Mouse (Mus musculus): ENCODE data around the gene Cmip. TPM values are rescaled to one million over a fixed set of nuclear protein-coding genes. Genes with fewer than 3 reads are reported as not detected.

Cmip gene
- polyA plus RNA-seq, 1 experiment from 2014 or later: 106 TPM

- Histone ChIP-seq H3K27me3 (ENCODE audit: control insufficient read depth, insufficient read depth, low read length) (no peaks in the 10 kb centered on the region), H3K4me2 (ENCODE audit: low read length) (no peak overlapping the region), H3K4me3 (replicated peaks; ENCODE audit: low read depth, low read length) (no peak overlapping the region), H3K9me3 (ENCODE audit: control insufficient read depth, low read length) (no peaks in the 10 kb centered on the region), H3K27ac (replicated peaks; ENCODE audit: low read depth, low read length) (no peak overlapping the region), H3K9ac (replicated peaks; ENCODE audit: low read length) (no peak overlapping the region), H3K4me1 (ENCODE audit: control insufficient read depth, insufficient read depth, low read length) (no peaks in the 10 kb centered on the region), H3K36me3 (ENCODE audit: control insufficient read depth, insufficient read depth, low read length) (peaks cover 67% of the 10 kb centered on the region)
- no peak for DNase-seq
- 95% methylated on average over 15 of the region's 15 CpGs for WGBS
- ATAC-seq (ENCODE audit: low FRiP score, low TSS enrichment): no peak
Observed at GRCm38 (mm10) chr8:117436786-117437185, 179.9 kb downstream of the Cmip start.

- ATAC-seq (ENCODE audit: low FRiP score, low TSS enrichment): no peak
- H3K9ac ChIP-seq (replicated peaks; ENCODE audit: low read length): no peak overlapping the region
- no peak overlapping the region for H3K4me3 ChIP-seq (replicated peaks; ENCODE audit: low read depth, low read length)
- H3K4me1 ChIP-seq (ENCODE audit: control insufficient read depth, insufficient read depth, low read length): no peaks in the 10 kb centered on the region
- DNase-seq: no peak
- no peak overlapping the region for H3K4me2 ChIP-seq (ENCODE audit: low read length)
- H3K27ac ChIP-seq (replicated peaks; ENCODE audit: low read depth, low read length): no peak overlapping the region
- WGBS: 93% methylated on average over 5 of the region's 5 CpGs
- H3K27me3 ChIP-seq (ENCODE audit: control insufficient read depth, insufficient read depth, low read length): no peaks in the 10 kb centered on the region
- no peaks in the 10 kb centered on the region for H3K9me3 ChIP-seq (ENCODE audit: control insufficient read depth, low read length)
- H3K36me3 ChIP-seq (ENCODE audit: control insufficient read depth, insufficient read depth, low read length): peaks cover 67% of the 10 kb centered on the region
Observed at GRCm38 (mm10) chr8:117437616-117438015, 180.8 kb downstream of the Cmip start.

GRCm38 (mm10) chr8:117440317-117440716 is 183.5 kb downstream of the Cmip start:
- WGBS: 94% methylated on average over 14 of the region's 14 CpGs

GRCm38 (mm10) chr8:117440759-117441158 is 183.9 kb downstream of the Cmip start:
- Histone ChIP-seq H3K36me3 (ENCODE audit: control insufficient read depth, insufficient read depth, low read length) (peaks cover 51% of the 10 kb centered on the region), H3K9ac (replicated peaks; ENCODE audit: low read length) (no peak overlapping the region), H3K4me3 (replicated peaks; ENCODE audit: low read depth, low read length) (no peak overlapping the region), H3K4me2 (ENCODE audit: low read length) (no peak overlapping the region), H3K27me3 (ENCODE audit: control insufficient read depth, insufficient read depth, low read length) (no peaks in the 10 kb centered on the region), H3K27ac (replicated peaks; ENCODE audit: low read depth, low read length) (no peak overlapping the region), H3K9me3 (ENCODE audit: control insufficient read depth, low read length) (no peaks in the 10 kb centered on the region), H3K4me1 (ENCODE audit: control insufficient read depth, insufficient read depth, low read length) (no peaks in the 10 kb centered on the region)
- ATAC-seq (ENCODE audit: low FRiP score, low TSS enrichment) (no peak), DNase-seq (no peak)
- 98% methylated on average over 6 of the region's 6 CpGs for WGBS

More at GRCm38 (mm10) chr8:117440317-117440716, 183.5 kb downstream of the Cmip start:
- H3K4me3 ChIP-seq (replicated peaks; ENCODE audit: low read depth, low read length): no peak overlapping the region
- peaks cover 51% of the 10 kb centered on the region for H3K36me3 ChIP-seq (ENCODE audit: control insufficient read depth, insufficient read depth, low read length)
- H3K9me3 ChIP-seq (ENCODE audit: control insufficient read depth, low read length): no peaks in the 10 kb centered on the region
- ATAC-seq (ENCODE audit: low FRiP score, low TSS enrichment): no peak
- no peak overlapping the region for H3K9ac ChIP-seq (replicated peaks; ENCODE audit: low read length)
- H3K27ac ChIP-seq (replicated peaks; ENCODE audit: low read depth, low read length): no peak overlapping the region
- H3K4me1 ChIP-seq (ENCODE audit: control insufficient read depth, insufficient read depth, low read length): no peaks in the 10 kb centered on the region
- H3K27me3 ChIP-seq (ENCODE audit: control insufficient read depth, insufficient read depth, low read length): no peaks in the 10 kb centered on the region
- no peak overlapping the region for H3K4me2 ChIP-seq (ENCODE audit: low read length)
- DNase-seq: no peak

- no peaks in the 10 kb centered on the region for H3K27me3 ChIP-seq (ENCODE audit: control insufficient read depth, insufficient read depth, low read length)
- 68% methylated on average over 5 of the region's 5 CpGs for WGBS
- peaks cover 52% of the 10 kb centered on the region for H3K36me3 ChIP-seq (ENCODE audit: control insufficient read depth, insufficient read depth, low read length)
- no peak overlapping the region for H3K4me2 ChIP-seq (ENCODE audit: low read length)
- ATAC-seq (ENCODE audit: low FRiP score, low TSS enrichment) (no peak), DNase-seq (no peak)
- H3K27ac ChIP-seq (replicated peaks; ENCODE audit: low read depth, low read length): peak overlapping the region; percentile 67
- no peaks in the 10 kb centered on the region for H3K4me1 ChIP-seq (ENCODE audit: control insufficient read depth, insufficient read depth, low read length)
- no peaks in the 10 kb centered on the region for H3K9me3 ChIP-seq (ENCODE audit: control insufficient read depth, low read length)
- H3K4me3 ChIP-seq (replicated peaks; ENCODE audit: low read depth, low read length): no peak overlapping the region
- no peak overlapping the region for H3K9ac ChIP-seq (replicated peaks; ENCODE audit: low read length)
Observed at GRCm38 (mm10) chr8:117445507-117445906, 188.6 kb downstream of the Cmip start.

- H3K36me3 ChIP-seq (ENCODE audit: control insufficient read depth, insufficient read depth, low read length): peaks cover 60% of the 10 kb centered on the region
- H3K4me3 ChIP-seq (replicated peaks; ENCODE audit: low read depth, low read length): no peak overlapping the region
- H3K4me2 ChIP-seq (ENCODE audit: low read length): no peak overlapping the region
- no peaks in the 10 kb centered on the region for H3K27me3 ChIP-seq (ENCODE audit: control insufficient read depth, insufficient read depth, low read length)
- no peaks in the 10 kb centered on the region for H3K4me1 ChIP-seq (ENCODE audit: control insufficient read depth, insufficient read depth, low read length)
- peak; percentile 46 for DNase-seq
- no peaks in the 10 kb centered on the region for H3K9me3 ChIP-seq (ENCODE audit: control insufficient read depth, low read length)
- 66% methylated on average over 15 of the region's 15 CpGs for WGBS
- peak overlapping the region; percentile 67 for H3K27ac ChIP-seq (replicated peaks; ENCODE audit: low read depth, low read length)
- H3K9ac ChIP-seq (replicated peaks; ENCODE audit: low read length): no peak overlapping the region
- peak; percentile 46; the same call in 1 of the 2 replicates for ATAC-seq (ENCODE audit: low FRiP score, low TSS enrichment)
Observed at GRCm38 (mm10) chr8:117446344-117446997, 189.6 kb downstream of the Cmip start.

GRCm38 (mm10) chr8:117451072-117451471 is 194.2 kb downstream of the Cmip start:
- Histone ChIP-seq H3K4me1 (ENCODE audit: control insufficient read depth, insufficient read depth, low read length) (no peaks in the 10 kb centered on the region), H3K36me3 (ENCODE audit: control insufficient read depth, insufficient read depth, low read length) (peaks cover 96% of the 10 kb centered on the region), H3K4me3 (replicated peaks; ENCODE audit: low read depth, low read length) (no peak overlapping the region), H3K4me2 (ENCODE audit: low read length) (no peak overlapping the region), H3K9me3 (ENCODE audit: control insufficient read depth, low read length) (no peaks in the 10 kb centered on the region), H3K9ac (replicated peaks; ENCODE audit: low read length) (no peak overlapping the region), H3K27me3 (ENCODE audit: control insufficient read depth, insufficient read depth, low read length) (no peaks in the 10 kb centered on the region), H3K27ac (replicated peaks; ENCODE audit: low read depth, low read length) (peak overlapping the region; percentile 26)
- ATAC-seq (ENCODE audit: low FRiP score, low TSS enrichment): no peak
- 67% methylated on average over 9 of the region's 9 CpGs for WGBS
- peak; percentile 60 for DNase-seq

- H3K27me3 ChIP-seq (ENCODE audit: control insufficient read depth, insufficient read depth, low read length): no peaks in the 10 kb centered on the region
- peak overlapping the region; percentile 61 for H3K27ac ChIP-seq (replicated peaks; ENCODE audit: low read depth, low read length)
- no peak overlapping the region for H3K4me3 ChIP-seq (replicated peaks; ENCODE audit: low read depth, low read length)
- ATAC-seq (ENCODE audit: low FRiP score, low TSS enrichment) (0 out of 2 replicates have a peak, but pooled peaks have one; percentile 17), DNase-seq (peak; percentile 67)
- 78% methylated on average over 6 of the region's 6 CpGs for WGBS
- H3K4me1 ChIP-seq (ENCODE audit: control insufficient read depth, insufficient read depth, low read length): no peaks in the 10 kb centered on the region
- peaks cover 87% of the 10 kb centered on the region for H3K36me3 ChIP-seq (ENCODE audit: control insufficient read depth, insufficient read depth, low read length)
- H3K4me2 ChIP-seq (ENCODE audit: low read length): no peak overlapping the region
- no peaks in the 10 kb centered on the region for H3K9me3 ChIP-seq (ENCODE audit: control insufficient read depth, low read length)
- no peak overlapping the region for H3K9ac ChIP-seq (replicated peaks; ENCODE audit: low read length)
Observed at GRCm38 (mm10) chr8:117453974-117454373, 197.1 kb downstream of the Cmip start.

- Histone ChIP-seq H3K9me3 (ENCODE audit: control insufficient read depth, low read length) (no peaks in the 10 kb centered on the region), H3K4me3 (replicated peaks; ENCODE audit: low read depth, low read length) (no peak overlapping the region), H3K4me1 (ENCODE audit: control insufficient read depth, insufficient read depth, low read length) (no peaks in the 10 kb centered on the region), H3K4me2 (ENCODE audit: low read length) (no peak overlapping the region), H3K9ac (replicated peaks; ENCODE audit: low read length) (no peak overlapping the region), H3K27ac (replicated peaks; ENCODE audit: low read depth, low read length) (peak overlapping the region; percentile 61), H3K27me3 (ENCODE audit: control insufficient read depth, insufficient read depth, low read length) (no peaks in the 10 kb centered on the region), H3K36me3 (ENCODE audit: control insufficient read depth, insufficient read depth, low read length) (peaks cover 81% of the 10 kb centered on the region)
- no peak for DNase-seq
- 93% methylated on average over 14 of the region's 14 CpGs for WGBS
- no peak for ATAC-seq (ENCODE audit: low FRiP score, low TSS enrichment)
Observed at GRCm38 (mm10) chr8:117454516-117455116, 197.8 kb downstream of the Cmip start.
